Mouse (Mus musculus) forebrain, embryonic 12.5 days (tissue): Measurements from ENCODE around the gene Ttpal. TPM values are rescaled to one million over a fixed set of nuclear protein-coding genes. Genes with fewer than 3 reads are reported as not detected.

Experiments used
- ATAC-seq: fragments of 200-750 bp; cut with Nextera tagmentation; 2 replicates; pipeline ENCODE4 v1.8.0; 2017; ENCODE audit warnings: moderate TSS enrichment; ENCODE audit not compliant: low FRiP score
- H3K27ac ChIP-seq: fragments of 300-500 bp; sonication (generic); 2 replicates; pipeline ENCODE4 v1.5.1; 2016; ENCODE audit warnings: mild to moderate bottlenecking
- H3K27me3 ChIP-seq: fragments of 300-500 bp; sonication (generic); 2 replicates; pipeline ENCODE4 v1.6.1; 2016; ENCODE audit warnings: mild to moderate bottlenecking
- H3K36me3 ChIP-seq: fragments of 300-500 bp; sonication (generic); replicated peaks from 2 replicates; pipeline ENCODE4 v1.6.1; 2016; ENCODE audit warnings: mild to moderate bottlenecking
- H3K4me1 ChIP-seq: fragments of 300-500 bp; sonication (generic); 2 replicates; pipeline ENCODE4 v1.6.1; 2016
- H3K4me2 ChIP-seq: fragments of 300-500 bp; sonication (generic); 2 replicates; pipeline ENCODE4 v1.6.1; 2016; ENCODE audit warnings: mild to moderate bottlenecking, moderate library complexity
- H3K4me3 ChIP-seq: fragments of 300-500 bp; sonication (generic); replicated peaks from 2 replicates; pipeline ENCODE4 v1.5.1; 2016; ENCODE audit warnings: mild to moderate bottlenecking
- H3K9ac ChIP-seq: fragments of 300-500 bp; sonication (generic); 2 replicates; pipeline ENCODE4 v1.6.1; 2016; ENCODE audit warnings: mild to moderate bottlenecking
- H3K9me3 ChIP-seq: fragments of 300-500 bp; sonication (generic); 2 replicates; pipeline ENCODE4 v1.6.1; 2016
- WGBS: fragments of 180-500 bp; shearing (Covaris S2); methylation state at CpG from one replicate; pipeline ENCODE4 v1.1.7; 2016; 5-methylcytosine and 5-hydroxymethylcytosine counted together
- polyA plus RNA-seq: library from polyadenylated mRNA; unstranded; fragments of >200 nt; fragmentation: Nextera tagmentation; extraction: Ambion mirVana; gene quantifications from 2 replicates; pipeline ENCODE4 v1.2.1, GENCODE M21; 2016

The Ttpal gene
- polyA plus RNA-seq, 1 experiment from 2014 or later: 49.4 TPM

- ATAC-seq: no peak
- Histone ChIP-seq H3K4me1 (no peaks in the 10 kb centered on the region), H3K4me3 (no peak overlapping the region), H3K36me3 (no peaks in the 10 kb centered on the region), H3K9me3 (no peaks in the 10 kb centered on the region), H3K9ac (no peak overlapping the region), H3K4me2 (no peak overlapping the region), H3K27ac (no peak overlapping the region), H3K27me3 (0 out of 2 replicates have a peak, but pooled peaks cover 7% of the 10 kb centered on the region)
- 83% methylated on average over 13 of the region's 13 CpGs for WGBS
These were observed 5.8 kb upstream of the Ttpal start for GRCm38 (mm10) chr2:163596057-163596872.

- 71% methylated on average over 3 of the region's 3 CpGs for WGBS
- H3K4me2 ChIP-seq: no peak overlapping the region
- ATAC-seq: no peak
- no peak overlapping the region for H3K4me3 ChIP-seq
- no peaks in the 10 kb centered on the region for H3K9me3 ChIP-seq
- H3K4me1 ChIP-seq: peaks cover 4% of the 10 kb centered on the region; the same call in 1 of the 2 replicates
- H3K36me3 ChIP-seq: no peaks in the 10 kb centered on the region
- H3K27ac ChIP-seq: no peak overlapping the region
- H3K9ac ChIP-seq: no peak overlapping the region
- H3K27me3 ChIP-seq: 0 out of 2 replicates have a peak, but pooled peaks cover 7% of the 10 kb centered on the region
These were observed 5.3 kb upstream of the Ttpal start for GRCm38 (mm10) chr2:163596873-163597155.

GRCm38 (mm10) chr2:163597661-163598060 lies 4.5 kb upstream of the Ttpal start:
- Histone ChIP-seq H3K4me1 (peaks cover 5% of the 10 kb centered on the region), H3K9ac (no peak overlapping the region), H3K27me3 (0 out of 2 replicates have a peak, but pooled peaks cover 7% of the 10 kb centered on the region), H3K4me2 (no peak overlapping the region), H3K27ac (no peak overlapping the region), H3K36me3 (no peaks in the 10 kb centered on the region), H3K4me3 (no peak overlapping the region), H3K9me3 (no peaks in the 10 kb centered on the region)
- 56% methylated on average over 4 of the region's 4 CpGs for WGBS
- ATAC-seq: no peak

GRCm38 (mm10) chr2:163599226-163599625 lies 2.9 kb upstream of the Ttpal start:
- H3K36me3 ChIP-seq: no peaks in the 10 kb centered on the region
- no peak for ATAC-seq
- H3K4me2 ChIP-seq: no peak overlapping the region
- no peaks in the 10 kb centered on the region for H3K9me3 ChIP-seq
- H3K27ac ChIP-seq: no peak overlapping the region
- H3K27me3 ChIP-seq: 0 out of 2 replicates have a peak, but pooled peaks cover 7% of the 10 kb centered on the region
- H3K4me3 ChIP-seq: no peak overlapping the region
- peaks cover 14% of the 10 kb centered on the region for H3K4me1 ChIP-seq
- 11% methylated on average over 1 of the region's 1 CpGs for WGBS
- H3K9ac ChIP-seq: no peak overlapping the region

DNA sequence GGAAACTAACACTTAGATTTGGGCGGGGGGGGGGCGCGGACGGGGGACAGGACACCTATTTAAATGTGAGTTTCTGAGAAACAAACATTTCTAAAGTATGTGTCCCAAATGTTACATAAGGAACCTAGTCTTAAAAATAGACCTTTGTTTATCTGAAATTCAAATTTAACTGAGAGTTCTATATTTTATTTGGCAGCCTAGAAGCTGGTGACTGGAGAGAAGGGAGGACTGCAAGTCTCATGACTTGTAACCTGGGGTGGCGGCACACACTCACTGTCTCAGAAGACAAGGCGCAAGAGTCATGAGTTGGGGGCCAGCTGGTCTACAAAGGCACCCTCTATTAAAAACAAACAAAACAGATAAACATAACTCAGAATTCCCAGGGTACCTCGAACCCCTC lies 1.0 kb upstream of the Ttpal start:
- Histone ChIP-seq H3K9ac (no peak overlapping the region), H3K9me3 (no peaks in the 10 kb centered on the region), H3K27me3 (no peaks in the 10 kb centered on the region), H3K36me3 (no peaks in the 10 kb centered on the region), H3K4me2 (no peak overlapping the region), H3K27ac (no peak overlapping the region), H3K4me1 (peaks cover 14% of the 10 kb centered on the region), H3K4me3 (no peak overlapping the region)
- no peak for ATAC-seq
- WGBS: 91% methylated on average over 7 of the region's 7 CpGs

DNA sequence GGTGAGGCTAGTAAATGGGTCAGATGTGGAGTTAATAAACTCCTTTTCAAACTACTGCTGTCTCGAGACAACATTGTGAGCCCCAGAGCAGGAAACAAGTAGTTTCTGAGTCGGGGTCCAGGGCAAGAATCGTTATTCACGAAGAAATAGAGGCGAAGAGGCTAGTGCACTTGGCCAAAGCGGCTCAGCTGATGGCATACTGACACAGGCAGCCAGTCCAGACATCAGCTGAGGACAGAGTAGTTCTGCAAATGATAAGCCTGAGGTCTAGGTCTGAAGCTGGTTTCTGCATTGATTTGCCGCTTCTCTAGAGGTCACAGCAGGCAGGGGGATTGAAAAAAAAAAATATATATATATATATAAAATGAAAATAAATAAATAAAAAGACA lies 408 bp upstream of the Ttpal start:
- Histone ChIP-seq H3K4me1 (peaks cover 14% of the 10 kb centered on the region), H3K9me3 (no peaks in the 10 kb centered on the region), H3K36me3 (no peaks in the 10 kb centered on the region), H3K27me3 (no peaks in the 10 kb centered on the region), H3K9ac (no peak overlapping the region), H3K4me3 (peak overlapping the region; percentile 89), H3K27ac (0 out of 2 replicates have a peak overlapping the region, but pooled peaks have one; percentile 56), H3K4me2 (peak overlapping the region; percentile 89)
- ATAC-seq: peak; percentile 21; the same call in 1 of the 2 replicates
- WGBS: 80% methylated on average over 7 of the region's 7 CpGs

- no peak for ATAC-seq
- Histone ChIP-seq H3K36me3 (peaks cover 12% of the 10 kb centered on the region; the same call in 1 of the 2 replicates), H3K9ac (no peak overlapping the region), H3K27ac (no peak overlapping the region), H3K4me1 (peaks cover 14% of the 10 kb centered on the region), H3K9me3 (no peaks in the 10 kb centered on the region), H3K4me2 (no peak overlapping the region), H3K4me3 (no peak overlapping the region), H3K27me3 (no peaks in the 10 kb centered on the region)
- 87% methylated on average over 7 of the region's 7 CpGs for WGBS
These were observed 4.0 kb downstream of the Ttpal start for GRCm38 (mm10) chr2:163606161-163606560.

- Histone ChIP-seq H3K4me3 (no peak overlapping the region), H3K9me3 (no peaks in the 10 kb centered on the region), H3K27ac (no peak overlapping the region), H3K4me2 (no peak overlapping the region), H3K36me3 (peaks cover 21% of the 10 kb centered on the region), H3K27me3 (no peaks in the 10 kb centered on the region), H3K4me1 (peaks cover 6% of the 10 kb centered on the region), H3K9ac (no peak overlapping the region)
- WGBS: 89% methylated on average over 7 of the region's 7 CpGs
- no peak for ATAC-seq
These were observed 5.9 kb downstream of the Ttpal start for GRCm38 (mm10) chr2:163608008-163608407.

DNA sequence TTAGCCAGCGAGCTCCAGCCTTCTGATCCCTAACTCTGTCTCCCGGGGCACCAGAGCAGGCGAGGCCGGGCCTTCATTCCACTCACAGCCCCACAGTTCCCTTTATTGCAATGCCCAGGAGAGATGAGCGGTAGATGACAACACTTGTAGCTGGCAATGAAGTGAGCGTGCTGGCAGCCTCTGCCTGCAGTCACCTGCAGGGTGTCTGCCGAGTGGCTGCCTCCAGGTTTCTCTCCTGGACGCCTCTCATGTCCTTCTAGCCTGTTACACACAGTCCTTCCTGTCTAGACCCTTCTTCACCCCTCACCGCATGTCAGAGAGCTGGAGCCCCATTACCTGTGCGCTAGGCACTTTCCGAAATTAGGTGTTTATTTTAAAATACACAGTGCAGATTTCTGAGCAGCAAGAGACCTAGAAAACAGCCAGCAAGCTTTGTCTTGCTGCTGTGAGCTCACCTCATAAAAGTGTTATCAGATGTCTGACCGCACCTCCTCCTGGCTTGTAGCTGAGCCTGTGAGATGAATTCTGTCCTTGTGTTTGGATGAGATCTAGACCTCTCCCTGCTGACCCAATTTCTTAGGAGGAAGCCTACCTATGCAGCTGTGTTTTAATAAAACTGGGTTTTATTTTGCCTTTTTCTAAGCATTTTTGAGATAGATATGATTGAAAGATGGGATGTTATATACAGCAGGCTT lies 7.3 kb downstream of the Ttpal start:
- no peak overlapping the region for H3K9ac ChIP-seq
- no peak overlapping the region for H3K4me3 ChIP-seq
- no peaks in the 10 kb centered on the region for H3K4me1 ChIP-seq
- no peak overlapping the region for H3K27ac ChIP-seq
- WGBS: 90% methylated on average over 12 of the region's 12 CpGs
- no peaks in the 10 kb centered on the region for H3K9me3 ChIP-seq
- peaks cover 31% of the 10 kb centered on the region for H3K36me3 ChIP-seq
- no peak for ATAC-seq
- no peak overlapping the region for H3K4me2 ChIP-seq
- H3K27me3 ChIP-seq: no peaks in the 10 kb centered on the region

- H3K4me2 ChIP-seq: no peak overlapping the region
- H3K9ac ChIP-seq: no peak overlapping the region
- WGBS: 82% methylated on average over 9 of the region's 9 CpGs
- H3K27ac ChIP-seq: no peak overlapping the region
- H3K9me3 ChIP-seq: no peaks in the 10 kb centered on the region
- no peaks in the 10 kb centered on the region for H3K27me3 ChIP-seq
- H3K36me3 ChIP-seq: peaks cover 46% of the 10 kb centered on the region
- H3K4me3 ChIP-seq: no peak overlapping the region
- no peak for ATAC-seq
- H3K4me1 ChIP-seq: no peaks in the 10 kb centered on the region
These were observed 9.1 kb downstream of the Ttpal start for GRCm38 (mm10) chr2:163611176-163611575.

GRCm38 (mm10) chr2:163613206-163613605 lies 11.1 kb downstream of the Ttpal start:
- H3K27me3 ChIP-seq: no peaks in the 10 kb centered on the region
- H3K36me3 ChIP-seq: peaks cover 63% of the 10 kb centered on the region
- WGBS: 93% methylated on average over 5 of the region's 5 CpGs
- H3K9me3 ChIP-seq: no peaks in the 10 kb centered on the region
- ATAC-seq: no peak
- no peak overlapping the region for H3K27ac ChIP-seq
- H3K4me2 ChIP-seq: no peak overlapping the region
- H3K4me3 ChIP-seq: no peak overlapping the region
- no peaks in the 10 kb centered on the region for H3K4me1 ChIP-seq
- no peak overlapping the region for H3K9ac ChIP-seq

DNA sequence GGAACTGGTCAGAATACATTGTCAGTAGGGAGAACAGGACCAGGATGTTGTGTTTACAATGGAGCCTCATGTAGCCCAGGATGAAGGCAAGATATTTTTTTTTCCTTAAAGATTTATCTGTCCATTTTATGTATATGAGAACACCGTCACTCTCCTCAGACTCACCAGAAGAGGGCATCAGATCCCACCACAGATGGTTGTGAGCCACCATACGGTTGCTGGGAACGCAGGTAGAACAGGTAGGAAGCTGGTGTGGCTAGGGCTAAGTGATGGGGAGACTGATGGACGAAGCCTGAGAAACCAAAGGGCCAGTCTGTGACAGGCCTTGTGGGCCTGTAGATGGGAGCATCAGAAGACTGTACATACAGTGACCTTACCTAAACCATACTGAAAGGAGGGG lies 11.9 kb downstream of the Ttpal start:
- no peak overlapping the region for H3K9ac ChIP-seq
- H3K27ac ChIP-seq: no peak overlapping the region
- 94% methylated on average over 4 of the region's 4 CpGs for WGBS
- no peak for ATAC-seq
- no peaks in the 10 kb centered on the region for H3K9me3 ChIP-seq
- H3K36me3 ChIP-seq: peaks cover 67% of the 10 kb centered on the region
- H3K4me2 ChIP-seq: no peak overlapping the region
- H3K4me1 ChIP-seq: no peaks in the 10 kb centered on the region
- no peak overlapping the region for H3K4me3 ChIP-seq
- H3K27me3 ChIP-seq: no peaks in the 10 kb centered on the region

- Histone ChIP-seq H3K9me3 (no peaks in the 10 kb centered on the region), H3K27me3 (no peaks in the 10 kb centered on the region), H3K36me3 (peaks cover 76% of the 10 kb centered on the region), H3K9ac (no peak overlapping the region), H3K27ac (no peak overlapping the region), H3K4me1 (no peaks in the 10 kb centered on the region), H3K4me3 (no peak overlapping the region), H3K4me2 (no peak overlapping the region)
- ATAC-seq: no peak
- WGBS: 94% methylated on average over 9 of the region's 9 CpGs
These were observed 13.3 kb downstream of the Ttpal start for GRCm38 (mm10) chr2:163615401-163615800.
